Mouse (Mus musculus) gastrocnemius, adult 2 months (tissue): ENCODE data around the gene Frmd7. TPM values are rescaled to one million over a fixed set of nuclear protein-coding genes. Genes with fewer than 3 reads are reported as not detected.

Experiments
- DNase-seq: peaks from one replicate; pipeline ENCODE4 v3.0.0; 2022
- H3K27ac ChIP-seq: fragments of 200-600 bp; 2 replicates; pipeline ENCODE4 v1.8.1; 2022; ENCODE audit warnings: mild to moderate bottlenecking
- H3K4me3 ChIP-seq: fragments of 200-600 bp; 2 replicates; pipeline ENCODE4 v1.8.1; 2022; ENCODE audit warnings: mild to moderate bottlenecking, moderate library complexity
- CTCF ChIP-seq: fragments of 200-600 bp; IDR thresholded peaks from 2 replicates; pipeline ENCODE4 v1.8.1; 2022; ENCODE audit warnings: antibody characterized with exemption, mild to moderate bottlenecking, moderate library complexity
- intact Hi-C: fragments of 180-260 bp; cut with DNase I; formaldehyde crosslinking; loops from one replicate; pipeline ENCODE4 v1.15.1; 2025
- long read RNA-seq, 2 experiments: library from polyadenylated mRNA; stranded (forward); transcript quantifications; one replicate each; pipeline ENCODE4 v2.0.0; 2021
- total RNA-seq, 2 experiments: library from RNA; stranded (reverse); gene quantifications; 2 replicates each; pipeline ENCODE4 v1.2.3; 2021

Frmd7 gene
- total RNA-seq, result under 1 TPM; 0.33 to 0.59 TPM
- long read RNA-seq, experiment 1, result 0 reads
- long read RNA-seq, experiment 2, result 0 reads

- no peak for TF ChIP-seq CTCF
- Histone ChIP-seq H3K27ac (peak within 1 kb of the TSS; percentile 51), H3K4me3 (peak within 1 kb of the TSS; percentile 44)
- no peak for DNase-seq
- intact Hi-C loops, result no loop called here
These were observed at the start of gene Frmd7 for GRCm38 (mm10) chrX:50942610-50943009. Gene Frmd7 (minus strand): TSS chrX:50942710.

DNA sequence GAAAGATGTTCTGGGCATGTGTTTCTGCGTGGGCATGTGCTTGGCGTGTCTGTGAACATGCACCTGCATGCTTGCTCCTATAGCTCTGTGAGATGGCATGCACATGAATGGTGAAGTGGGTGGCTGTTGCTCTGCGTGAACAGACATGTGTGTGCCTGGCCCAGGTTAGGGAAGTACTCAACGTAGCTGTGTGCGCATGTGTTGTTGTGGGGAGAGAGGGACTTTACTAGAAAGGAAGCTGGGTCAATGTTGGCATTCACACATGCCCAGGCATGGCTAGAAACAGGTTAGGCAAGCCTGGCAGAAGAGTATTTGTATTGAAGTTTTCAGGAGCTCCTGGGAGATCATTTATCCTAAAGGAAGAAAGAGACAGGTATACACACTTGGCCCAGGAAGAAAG lies 48.8 kb upstream of the Frmd7 start:
- intact Hi-C loops, result no loop called here
- DNase-seq, result no peak
- TF ChIP-seq CTCF, result no peak
- H3K27ac ChIP-seq, result no peak overlapping the region
- no peak overlapping the region for H3K4me3 ChIP-seq

- intact Hi-C loops, result no loop called here
- no peak for DNase-seq
- TF ChIP-seq CTCF, result no peak
- no peak overlapping the region for H3K4me3 ChIP-seq
- no peak overlapping the region for H3K27ac ChIP-seq
These were observed 47.4 kb upstream of the Frmd7 start for GRCm38 (mm10) chrX:50989940-50990339.

- TF ChIP-seq CTCF, result no peak
- no peak overlapping the region for H3K4me3 ChIP-seq
- intact Hi-C loops, result no loop called here
- H3K27ac ChIP-seq, result no peak overlapping the region
- DNase-seq, result no peak
These were observed 46.1 kb upstream of the Frmd7 start for GRCm38 (mm10) chrX:50988581-50988980.

DNA sequence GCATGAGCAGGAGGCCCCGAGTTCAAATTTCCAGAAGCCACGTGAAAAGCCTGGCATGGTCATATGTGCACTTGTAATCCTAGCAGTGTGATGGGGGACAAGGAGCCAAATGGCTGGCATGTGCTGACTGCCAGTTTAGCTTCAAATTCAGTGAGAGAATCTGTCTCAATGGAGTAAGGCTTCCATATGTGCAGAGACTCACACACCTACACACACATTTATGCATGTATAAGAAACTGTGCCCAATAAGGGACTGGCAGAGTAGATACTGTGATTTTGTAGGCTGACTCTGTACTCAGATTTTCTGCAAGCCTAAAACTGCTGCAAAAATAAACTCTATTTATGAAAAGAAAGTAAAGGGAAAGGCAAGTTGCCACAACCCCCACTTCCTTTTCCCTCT lies 35.9 kb upstream of the Frmd7 start:
- TF ChIP-seq CTCF, result no peak

GRCm38 (mm10) chrX:50972145-50972544 lies 29.6 kb upstream of the Frmd7 start:
- TF ChIP-seq CTCF, result no peak
- no peak for DNase-seq
- no peak overlapping the region for H3K4me3 ChIP-seq
- H3K27ac ChIP-seq, result no peak overlapping the region
- intact Hi-C loops, result no loop called here

More for the DNA sequence above, 35.9 kb upstream of the Frmd7 start:
- DNase-seq, result no peak
- H3K4me3 ChIP-seq, result no peak overlapping the region
- no peak overlapping the region for H3K27ac ChIP-seq
- intact Hi-C loops, result no loop called here

- Histone ChIP-seq H3K27ac (no peak overlapping the region), H3K4me3 (no peak overlapping the region)
- no peak for DNase-seq
- TF ChIP-seq CTCF, result no peak
- intact Hi-C loops, result no loop called here
These were observed 27.4 kb upstream of the Frmd7 start for GRCm38 (mm10) chrX:50969907-50970306.

- intact Hi-C loops, result no loop called here
- Histone ChIP-seq H3K27ac (no peak overlapping the region), H3K4me3 (no peak overlapping the region)
- TF ChIP-seq CTCF, result no peak
- DNase-seq, result no peak
These were observed 25.8 kb upstream of the Frmd7 start for GRCm38 (mm10) chrX:50968157-50968932.

DNA sequence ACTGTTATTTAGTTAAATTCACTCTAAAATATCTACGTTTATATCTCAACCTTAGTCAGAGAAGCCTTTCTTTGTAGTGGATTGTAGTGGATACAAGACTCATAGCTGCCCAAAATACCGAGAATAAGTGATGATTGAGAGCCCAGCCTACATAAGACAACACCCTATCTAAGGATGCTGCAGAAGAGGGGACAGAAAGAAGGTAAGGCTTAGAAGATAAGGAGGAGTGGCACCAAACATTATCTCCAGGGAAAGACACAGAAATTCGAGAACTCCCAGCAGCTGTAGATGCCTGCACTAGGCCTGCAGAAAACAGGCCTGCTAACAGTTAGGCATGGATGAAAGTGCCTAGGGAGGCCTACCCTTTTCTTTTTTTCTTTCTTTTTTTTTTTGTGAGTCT lies 22.6 kb upstream of the Frmd7 start:
- DNase-seq, result no peak
- no peak for TF ChIP-seq CTCF
- H3K27ac ChIP-seq, result no peak overlapping the region
- intact Hi-C loops, result no loop called here
- H3K4me3 ChIP-seq, result no peak overlapping the region

GRCm38 (mm10) chrX:50962955-50963354 lies 20.4 kb upstream of the Frmd7 start:
- no peak for TF ChIP-seq CTCF
- Histone ChIP-seq H3K4me3 (no peak overlapping the region), H3K27ac (no peak overlapping the region)
- intact Hi-C loops, result no loop called here
- no peak for DNase-seq

DNA sequence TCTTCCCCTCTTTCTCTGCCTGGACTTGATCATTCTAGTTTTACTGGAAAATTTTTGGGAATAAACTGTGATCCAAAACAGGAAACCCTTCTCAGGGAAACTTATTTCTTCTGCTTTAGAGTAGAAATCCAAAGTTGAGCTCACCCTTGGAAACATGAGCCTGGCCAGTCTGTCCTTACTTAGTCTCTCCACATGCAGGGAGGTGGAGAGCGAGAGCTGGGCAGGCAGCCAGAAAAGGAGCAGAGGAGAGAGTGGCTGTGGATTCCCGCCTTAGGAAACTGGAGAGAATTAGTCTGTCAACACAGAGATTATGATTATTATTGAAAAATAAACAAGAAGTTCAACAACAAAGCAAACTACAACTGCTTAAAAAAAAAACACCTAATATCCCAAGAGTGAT lies 6.1 kb upstream of the Frmd7 start:
- peak; percentile 84 for DNase-seq
- TF ChIP-seq CTCF, result no peak
- H3K27ac ChIP-seq, result 0 out of 2 replicates have a peak overlapping the region, but pooled peaks have one; percentile 55
- intact Hi-C loops, result no loop called here
- H3K4me3 ChIP-seq, result peak overlapping the region; percentile 13; the same call in 1 of the 2 replicates

DNA sequence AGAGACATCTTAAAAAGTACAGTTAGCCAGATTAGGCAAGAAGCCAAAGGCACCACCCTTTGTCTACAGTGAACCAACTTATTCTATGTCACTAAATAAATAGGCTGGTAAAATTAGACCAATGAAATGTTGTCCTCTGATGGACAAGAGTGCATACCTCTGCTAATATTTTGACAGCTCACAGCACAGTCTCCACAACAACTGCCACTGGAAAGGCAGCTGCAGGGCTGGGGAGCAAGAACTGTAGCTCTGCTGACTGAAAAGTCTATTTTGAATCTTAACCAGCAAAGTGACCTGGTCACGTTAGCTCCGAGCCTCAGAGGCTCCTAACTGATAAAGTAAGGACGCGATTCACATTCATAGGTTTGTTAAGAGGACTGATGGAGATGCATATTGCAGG lies 5.6 kb upstream of the Frmd7 start:
- DNase-seq, result no peak
- TF ChIP-seq CTCF, result no peak
- Histone ChIP-seq H3K27ac (peak overlapping the region; percentile 55), H3K4me3 (peak overlapping the region; percentile 13; the same call in 1 of the 2 replicates)
- intact Hi-C loops, result no loop called here

DNA sequence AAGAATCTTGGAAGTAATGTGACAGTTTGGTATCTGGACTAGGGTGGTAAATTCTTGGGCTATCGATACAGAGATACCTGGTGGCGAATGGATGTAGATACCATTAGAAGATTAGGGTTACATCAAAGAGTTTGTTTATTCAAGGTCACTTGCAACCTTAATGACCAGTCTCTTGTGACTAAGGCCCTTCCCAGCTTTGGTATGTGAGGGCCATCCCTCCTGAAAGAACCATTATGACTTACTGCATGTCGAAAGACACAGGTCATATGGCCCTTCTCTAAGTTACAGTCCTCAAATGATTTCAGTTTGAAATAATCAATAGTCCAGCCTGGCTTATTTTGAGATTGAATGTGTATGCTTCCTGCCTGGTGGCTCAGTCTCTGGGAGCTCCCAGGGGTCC lies 5.4 kb downstream of the Frmd7 start:
- H3K4me3 ChIP-seq, result no peak overlapping the region
- intact Hi-C loops, result no loop called here
- no peak for TF ChIP-seq CTCF
- no peak overlapping the region for H3K27ac ChIP-seq
- no peak for DNase-seq

- DNase-seq, result no peak
- TF ChIP-seq CTCF, result no peak
- intact Hi-C loops, result loop anchor here (5.0 kb wide), 1 partner anchor 38 kb away; no protein-coding TSS in a partner anchor
- Histone ChIP-seq H3K27ac (no peak overlapping the region), H3K4me3 (no peak overlapping the region)
These were observed 12.2 kb downstream of the Frmd7 start for GRCm38 (mm10) chrX:50930309-50930708.
